Mouse (Mus musculus): ENCODE data around the gene Adarb1. TPM values are rescaled to one million over a fixed set of nuclear protein-coding genes. Genes with fewer than 3 reads are reported as not detected.

Gene Adarb1
- total RNA-seq, 2 experiments from 2014 or later = 0.72 TPM; not detected in 1

GRCm38 (mm10) chr10:77243572-77244161 is 174.4 kb downstream of the Adarb1 start:
- ATAC-seq (replicated peaks; ENCODE audit: poor library complexity, severe bottlenecking) = no peak

GRCm38 (mm10) chr10:77242871-77243270 is 175.2 kb downstream of the Adarb1 start:
- peak; percentile 52 for ATAC-seq (replicated peaks; ENCODE audit: poor library complexity, severe bottlenecking)

GRCm38 (mm10) chr10:77242396-77242795 is 175.7 kb downstream of the Adarb1 start:
- no peak for ATAC-seq (replicated peaks; ENCODE audit: poor library complexity, severe bottlenecking)

- no peak for ATAC-seq (replicated peaks; ENCODE audit: poor library complexity, severe bottlenecking)
Observed at GRCm38 (mm10) chr10:77240764-77241163, 177.3 kb downstream of the Adarb1 start.

Other genes with a start within 250 kb of the Adarb1 start
- 15.4 and 30.7 TPM in 2 replicates for gene Pofut2, start 159.1 kb downstream of the Adarb1 start, total RNA-seq (2014; fragmentation: Nextera tagmentation)
- 8.7 and 13.1 TPM in 2 replicates for gene Pofut2, start 159.1 kb downstream of the Adarb1 start, total RNA-seq (2017)
- gene Fam207a, start 97.5 kb upstream of the Adarb1 start, total RNA-seq (2014; fragmentation: Nextera tagmentation) = 14.6 and 14.8 TPM in 2 replicates
- gene Fam207a, start 97.5 kb upstream of the Adarb1 start, total RNA-seq (2017) = 23.5 and 43.2 TPM in 2 replicates
- 17.1 and 28.9 TPM in 2 replicates for gene Itgb2, start 112.0 kb upstream of the Adarb1 start, total RNA-seq (2014; fragmentation: Nextera tagmentation)
- gene Itgb2, start 112.0 kb upstream of the Adarb1 start, total RNA-seq (2017) = 32.0 and 36.6 TPM in 2 replicates
- 36.6 and 39.0 TPM in 2 replicates for gene Pttg1ip, start 163.4 kb upstream of the Adarb1 start, total RNA-seq (2014; fragmentation: Nextera tagmentation)
- gene Pttg1ip, start 163.4 kb upstream of the Adarb1 start, total RNA-seq (2017) = 34.6 and 37.0 TPM in 2 replicates
- gene Sumo3, start 187.8 kb upstream of the Adarb1 start, total RNA-seq (2014; fragmentation: Nextera tagmentation) = 60.0 and 78.8 TPM in 2 replicates
- gene Sumo3, start 187.8 kb upstream of the Adarb1 start, total RNA-seq (2017) = 197 and 205 TPM in 2 replicates
- gene Gm49325, start 187.9 kb upstream of the Adarb1 start, total RNA-seq (2014; fragmentation: Nextera tagmentation) = not detected in 2 replicates
- gene Gm49325, start 187.9 kb upstream of the Adarb1 start, total RNA-seq (2017) = 1.6 TPM in 1 of 2 replicates, not detected in the other
- 39.6 and 42.0 TPM in 2 replicates for gene Ube2g2, start 204.0 kb upstream of the Adarb1 start, total RNA-seq (2014; fragmentation: Nextera tagmentation)
- gene Ube2g2, start 204.0 kb upstream of the Adarb1 start, total RNA-seq (2017) = 29.5 and 53.3 TPM in 2 replicates

All from granulocyte monocyte progenitor cell, adult 5-6 weeks (primary cell).